Mouse (Mus musculus) stomach, postnatal 0 days (tissue): ENCODE measurements around the gene 9330182L06Rik. TPM values are rescaled to one million over a fixed set of nuclear protein-coding genes. Genes with fewer than 3 reads are reported as not detected.

ENCODE experiments used
- ATAC-seq: fragments of 200-750 bp; cut with Nextera tagmentation; 2 replicates; pipeline ENCODE4 v1.8.0; 2017; ENCODE audit not compliant: low FRiP score, low TSS enrichment
- DNase-seq: peaks from one replicate; pipeline ENCODE4 v3.0.0-alpha.2; 2016; ENCODE audit warnings: low spot score
- H3K27ac ChIP-seq: fragments of 300-500 bp; sonication (generic); replicated peaks from 2 replicates; pipeline ENCODE4 v1.5.1; 2014; ENCODE audit warnings: mild to moderate bottlenecking, control low read depth
- H3K27me3 ChIP-seq: fragments of 300-500 bp; sonication (generic); 2 replicates; pipeline ENCODE4 v1.6.1; 2014; ENCODE audit warnings: low read length; ENCODE audit not compliant: control insufficient read depth, insufficient read depth
- H3K36me3 ChIP-seq: fragments of 300-500 bp; sonication (generic); 2 replicates; pipeline ENCODE4 v1.6.1; 2014; ENCODE audit warnings: low read length, mixed read lengths; ENCODE audit not compliant: control insufficient read depth, insufficient read depth
- H3K4me1 ChIP-seq: fragments of 300-500 bp; sonication (generic); replicated peaks from 2 replicates; pipeline ENCODE4 v1.6.1; 2014; ENCODE audit warnings: antibody characterized with exemption; ENCODE audit not compliant: control insufficient read depth, insufficient read depth
- H3K4me2 ChIP-seq: fragments of 300-500 bp; sonication (generic); replicated peaks from 2 replicates; pipeline ENCODE4 v1.6.1; 2014; ENCODE audit warnings: low read depth, mild to moderate bottlenecking, control low read depth, moderate library complexity
- H3K4me3 ChIP-seq: fragments of 300-500 bp; sonication (generic); 2 replicates; pipeline ENCODE4 v1.5.1; 2014; ENCODE audit warnings: low read depth, low read length, control low read depth
- H3K9ac ChIP-seq: fragments of 300-500 bp; sonication (generic); 2 replicates; pipeline ENCODE4 v1.6.1; 2014; ENCODE audit warnings: mild to moderate bottlenecking, low read length, control low read depth, mixed read lengths
- H3K9me3 ChIP-seq: fragments of 300-500 bp; sonication (generic); 2 replicates; pipeline ENCODE4 v1.6.1; 2016; ENCODE audit warnings: low read length; ENCODE audit not compliant: control insufficient read depth
- CTCF ChIP-seq: IDR thresholded peaks from 2 replicates; pipeline ENCODE4 v1.5.1; 2016; ENCODE audit warnings: antibody characterized with exemption, low read depth, mild to moderate bottlenecking, moderate library complexity
- EP300 ChIP-seq: optimal IDR thresholded peaks from 2 replicates; pipeline ENCODE3; 2016; ENCODE audit warnings: antibody characterized with exemption
- WGBS: fragments of 180-500 bp; shearing (Covaris S2); extraction: QIAGEN DNeasy Blood & Tissue Kit; methylation state at CpG from one replicate; pipeline ENCODE4 v1.1.7; 2014; 5-methylcytosine and 5-hydroxymethylcytosine counted together
- polyA plus RNA-seq: library from polyadenylated mRNA; unstranded; fragments of >200 nt; fragmentation: Nextera tagmentation; extraction: Ambion mirVana; gene quantifications from 2 replicates; pipeline ENCODE4 v1.2.1, GENCODE M21; 2015

The 9330182L06Rik gene
- polyA plus RNA-seq, 1 experiment from 2014 or later, result 2.3 TPM

GRCm38 (mm10) chr5:9419964-9420363 lies 154.0 kb downstream of the 9330182L06Rik start:
- TF ChIP-seq EP300, result no peak
- TF ChIP-seq CTCF, result peak; percentile 69
- WGBS, result 38% methylated on average over 1 of the region's 1 CpGs
- H3K9ac ChIP-seq, result no peak overlapping the region

DNA sequence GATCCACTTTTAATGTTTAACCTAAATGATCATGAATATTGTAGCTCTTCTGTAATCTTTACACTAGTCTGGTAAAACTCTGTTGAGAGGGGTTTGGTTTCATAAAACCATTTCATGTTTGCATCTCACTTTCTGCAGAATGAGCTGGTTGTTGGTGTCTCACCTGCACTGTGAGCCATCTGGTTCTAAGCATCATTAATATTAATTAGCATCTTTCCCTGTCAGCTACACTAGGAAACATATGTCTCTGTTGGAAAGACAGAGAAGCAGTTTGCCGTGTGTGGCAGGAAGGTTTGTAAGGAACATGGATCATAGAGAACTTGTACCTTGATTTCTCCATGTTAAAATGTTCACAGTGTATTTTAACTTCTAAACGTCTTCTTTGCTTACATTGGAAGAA lies 158.5 kb downstream of the 9330182L06Rik start:
- no peaks in the 10 kb centered on the region for H3K9me3 ChIP-seq

More at GRCm38 (mm10) chr5:9419964-9420363, 154.0 kb downstream of the 9330182L06Rik start:
- Histone ChIP-seq H3K4me1 (no peaks in the 10 kb centered on the region), H3K4me2 (no peak overlapping the region), H3K36me3 (no peaks in the 10 kb centered on the region), H3K27ac (no peak overlapping the region), H3K9me3 (no peaks in the 10 kb centered on the region), H3K27me3 (no peaks in the 10 kb centered on the region), H3K4me3 (no peak overlapping the region)
- DNase-seq (peak; percentile 17), ATAC-seq (no peak)

DNA sequence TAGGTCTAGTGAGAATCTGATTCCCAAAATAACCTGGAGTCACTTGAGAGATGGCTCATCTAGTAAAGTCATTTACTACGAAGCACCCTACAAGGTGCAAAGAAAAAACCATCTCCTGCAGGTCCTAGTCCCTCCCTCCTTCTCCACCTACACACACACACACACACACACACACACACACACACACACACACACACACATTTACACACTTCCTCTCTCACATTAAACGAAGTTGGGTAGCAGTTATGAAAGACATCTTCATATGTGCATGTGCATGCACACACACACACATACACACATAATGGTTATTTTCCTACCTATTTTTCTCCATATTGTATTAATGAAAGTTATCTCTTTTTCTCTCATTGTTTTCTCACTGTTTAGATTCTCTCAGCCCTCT lies 161.2 kb downstream of the 9330182L06Rik start:
- DNase-seq (no peak), ATAC-seq (no peak)
- 61% methylated on average over 2 of the region's 2 CpGs for WGBS
- no peak overlapping the region for H3K27ac ChIP-seq
- H3K9ac ChIP-seq, result no peak overlapping the region
- H3K27me3 ChIP-seq, result no peaks in the 10 kb centered on the region
- no peak overlapping the region for H3K4me3 ChIP-seq
- TF ChIP-seq EP300 (no peak), CTCF (no peak)
- no peak overlapping the region for H3K4me2 ChIP-seq
- no peaks in the 10 kb centered on the region for H3K4me1 ChIP-seq
- no peaks in the 10 kb centered on the region for H3K9me3 ChIP-seq
- no peaks in the 10 kb centered on the region for H3K36me3 ChIP-seq

More for the DNA sequence above, 158.5 kb downstream of the 9330182L06Rik start:
- Histone ChIP-seq H3K27ac (no peak overlapping the region), H3K27me3 (no peaks in the 10 kb centered on the region), H3K36me3 (no peaks in the 10 kb centered on the region), H3K4me3 (no peak overlapping the region), H3K9ac (no peak overlapping the region), H3K4me2 (no peak overlapping the region), H3K4me1 (no peaks in the 10 kb centered on the region)
- no peak for ATAC-seq
- DNase-seq, result no peak
- TF ChIP-seq CTCF (no peak), EP300 (no peak)
- WGBS, result 52% methylated on average over 2 of the region's 2 CpGs

- Histone ChIP-seq H3K27me3 (no peaks in the 10 kb centered on the region), H3K4me3 (no peak overlapping the region), H3K36me3 (no peaks in the 10 kb centered on the region), H3K9ac (no peak overlapping the region), H3K9me3 (no peaks in the 10 kb centered on the region), H3K4me1 (no peaks in the 10 kb centered on the region), H3K27ac (no peak overlapping the region), H3K4me2 (no peak overlapping the region)
- no peak for DNase-seq
- WGBS, result 44% methylated on average over 10 of the region's 10 CpGs
- no peak for ATAC-seq
- TF ChIP-seq EP300 (no peak), CTCF (peak; percentile 84)
Observed at GRCm38 (mm10) chr5:9427581-9428241, 161.8 kb downstream of the 9330182L06Rik start.

GRCm38 (mm10) chr5:9428728-9429127 lies 162.8 kb downstream of the 9330182L06Rik start:
- no peak overlapping the region for H3K4me2 ChIP-seq
- no peaks in the 10 kb centered on the region for H3K36me3 ChIP-seq
- ATAC-seq (no peak), DNase-seq (no peak)
- 58% methylated on average over 3 of the region's 3 CpGs for WGBS
- no peak overlapping the region for H3K4me3 ChIP-seq
- no peak overlapping the region for H3K9ac ChIP-seq
- H3K4me1 ChIP-seq, result no peaks in the 10 kb centered on the region
- H3K27me3 ChIP-seq, result no peaks in the 10 kb centered on the region
- H3K27ac ChIP-seq, result no peak overlapping the region
- TF ChIP-seq CTCF (no peak), EP300 (no peak)
- no peaks in the 10 kb centered on the region for H3K9me3 ChIP-seq

DNA sequence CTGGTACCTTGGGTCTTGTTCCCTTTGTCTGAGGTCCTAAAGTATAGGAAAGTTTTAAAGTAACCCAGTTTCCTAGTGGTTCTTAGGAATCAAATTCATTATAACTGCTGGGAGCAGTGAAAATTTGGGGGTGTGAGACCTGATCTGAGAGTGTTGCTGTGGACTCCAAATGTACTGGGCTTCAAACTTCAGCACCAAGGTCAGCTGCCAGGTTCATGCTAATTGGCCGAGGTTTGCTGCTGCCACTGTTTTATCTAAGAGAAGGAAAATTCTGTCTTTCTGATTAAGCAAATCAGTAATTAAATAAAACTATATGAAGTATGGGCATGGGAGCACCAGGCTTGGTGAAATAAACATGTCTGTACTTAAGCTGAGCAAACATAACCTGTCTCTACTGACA lies 180.2 kb downstream of the 9330182L06Rik start:
- Histone ChIP-seq H3K27ac (no peak overlapping the region), H3K36me3 (no peaks in the 10 kb centered on the region), H3K27me3 (no peaks in the 10 kb centered on the region), H3K9ac (no peak overlapping the region), H3K9me3 (no peaks in the 10 kb centered on the region), H3K4me3 (no peak overlapping the region), H3K4me2 (no peak overlapping the region), H3K4me1 (no peaks in the 10 kb centered on the region)
- TF ChIP-seq CTCF (no peak), EP300 (no peak)
- 3% methylated on average over 1 of the region's 1 CpGs for WGBS
- DNase-seq (peak; percentile 31), ATAC-seq (no peak)
